Mouse (Mus musculus): ENCODE measurements around the gene Hexim2. TPM values are rescaled to one million over a fixed set of nuclear protein-coding genes. Genes with fewer than 3 reads are reported as not detected.

Gene Hexim2
- polyA plus RNA-seq, 1 experiment, result 5.7 TPM

- 78% methylated on average over 11 of the region's 11 CpGs for WGBS
- H3K4me1 ChIP-seq (ENCODE audit: control insufficient read depth, insufficient read depth, low read length), result no peaks in the 10 kb centered on the region; the same call in 1 of the 2 replicates
- no peak overlapping the region for H3K4me3 ChIP-seq (replicated peaks; ENCODE audit: control insufficient read depth, low read depth, low read length)
- H3K27ac ChIP-seq (ENCODE audit: control insufficient read depth, insufficient read depth, low read depth, low read length, poor library complexity), result no peak overlapping the region
- TF ChIP-seq CTCF (IDR thresholded peaks at IDR 0.05; ENCODE audit: control insufficient read depth, insufficient read depth, low read length), result no peak
- no peak for TF ChIP-seq POLR2A (IDR thresholded peaks at IDR 0.05; ENCODE audit: borderline replicate concordance, control insufficient read depth, low read depth, low read length)
These were observed 28.5 kb downstream of the Hexim2 start for GRCm38 (mm10) chr11:103160738-103161137.

- WGBS, result 76% methylated on average over 7 of the region's 7 CpGs
- no peak for TF ChIP-seq POLR2A (IDR thresholded peaks at IDR 0.05; ENCODE audit: borderline replicate concordance, control insufficient read depth, low read depth, low read length)
- no peak for TF ChIP-seq CTCF (IDR thresholded peaks at IDR 0.05; ENCODE audit: control insufficient read depth, insufficient read depth, low read length)
- H3K4me1 ChIP-seq (ENCODE audit: control insufficient read depth, insufficient read depth, low read length), result no peaks in the 10 kb centered on the region; the same call in 1 of the 2 replicates
- H3K27ac ChIP-seq (ENCODE audit: control insufficient read depth, insufficient read depth, low read depth, low read length, poor library complexity), result no peak overlapping the region
- H3K4me3 ChIP-seq (replicated peaks; ENCODE audit: control insufficient read depth, low read depth, low read length), result no peak overlapping the region
These were observed 29.2 kb downstream of the Hexim2 start for GRCm38 (mm10) chr11:103161449-103161848.

- 83% methylated on average over 5 of the region's 5 CpGs for WGBS
- no peak overlapping the region for H3K27ac ChIP-seq (ENCODE audit: control insufficient read depth, insufficient read depth, low read depth, low read length, poor library complexity)
- TF ChIP-seq CTCF (IDR thresholded peaks at IDR 0.05; ENCODE audit: control insufficient read depth, insufficient read depth, low read length) (peak; percentile 44), POLR2A (IDR thresholded peaks at IDR 0.05; ENCODE audit: borderline replicate concordance, control insufficient read depth, low read depth, low read length) (no peak)
- H3K4me3 ChIP-seq (replicated peaks; ENCODE audit: control insufficient read depth, low read depth, low read length), result no peak overlapping the region
- H3K4me1 ChIP-seq (ENCODE audit: control insufficient read depth, insufficient read depth, low read length), result no peaks in the 10 kb centered on the region; the same call in 1 of the 2 replicates
These were observed 29.9 kb downstream of the Hexim2 start for GRCm38 (mm10) chr11:103162132-103162531.

- no peak for TF ChIP-seq CTCF (IDR thresholded peaks at IDR 0.05; ENCODE audit: control insufficient read depth, insufficient read depth, low read length)
- no peak for TF ChIP-seq POLR2A (IDR thresholded peaks at IDR 0.05; ENCODE audit: borderline replicate concordance, control insufficient read depth, low read depth, low read length)
- 48% methylated on average over 10 of the region's 10 CpGs for WGBS
- Histone ChIP-seq H3K4me1 (ENCODE audit: control insufficient read depth, insufficient read depth, low read length) (no peaks in the 10 kb centered on the region; the same call in 1 of the 2 replicates), H3K4me3 (replicated peaks; ENCODE audit: control insufficient read depth, low read depth, low read length) (no peak overlapping the region), H3K27ac (ENCODE audit: control insufficient read depth, insufficient read depth, low read depth, low read length, poor library complexity) (no peak overlapping the region)
These were observed 32.2 kb downstream of the Hexim2 start for GRCm38 (mm10) chr11:103164391-103164790.

- WGBS, result 16% methylated on average over 9 of the region's 9 CpGs
- peaks cover 2% of the 10 kb centered on the region; the same call in 1 of the 2 replicates for H3K4me1 ChIP-seq (ENCODE audit: control insufficient read depth, insufficient read depth, low read length)
- TF ChIP-seq POLR2A (IDR thresholded peaks at IDR 0.05; ENCODE audit: borderline replicate concordance, control insufficient read depth, low read depth, low read length) (no peak), CTCF (IDR thresholded peaks at IDR 0.05; ENCODE audit: control insufficient read depth, insufficient read depth, low read length) (peak; percentile 98)
- H3K4me3 ChIP-seq (replicated peaks; ENCODE audit: control insufficient read depth, low read depth, low read length), result no peak overlapping the region
- no peak overlapping the region for H3K27ac ChIP-seq (ENCODE audit: control insufficient read depth, insufficient read depth, low read depth, low read length, poor library complexity)
These were observed 36.6 kb downstream of the Hexim2 start for GRCm38 (mm10) chr11:103168690-103169390.

GRCm38 (mm10) chr11:103169664-103170063 is 37.4 kb downstream of the Hexim2 start:
- peaks cover 4% of the 10 kb centered on the region for H3K4me1 ChIP-seq (ENCODE audit: control insufficient read depth, insufficient read depth, low read length)
- 74% methylated on average over 5 of the region's 5 CpGs for WGBS
- no peak for TF ChIP-seq CTCF (IDR thresholded peaks at IDR 0.05; ENCODE audit: control insufficient read depth, insufficient read depth, low read length)
- no peak overlapping the region for H3K27ac ChIP-seq (ENCODE audit: control insufficient read depth, insufficient read depth, low read depth, low read length, poor library complexity)
- H3K4me3 ChIP-seq (replicated peaks; ENCODE audit: control insufficient read depth, low read depth, low read length), result no peak overlapping the region

- Histone ChIP-seq H3K4me3 (replicated peaks; ENCODE audit: control insufficient read depth, low read depth, low read length) (peak overlapping the region; percentile 36), H3K27ac (ENCODE audit: control insufficient read depth, insufficient read depth, low read depth, low read length, poor library complexity) (peak overlapping the region; percentile 96), H3K4me1 (ENCODE audit: control insufficient read depth, insufficient read depth, low read length) (peaks cover 4% of the 10 kb centered on the region)
- 29% methylated on average over 3 of the region's 3 CpGs for WGBS
- TF ChIP-seq POLR2A (IDR thresholded peaks at IDR 0.05; ENCODE audit: borderline replicate concordance, control insufficient read depth, low read depth, low read length) (no peak), CTCF (IDR thresholded peaks at IDR 0.05; ENCODE audit: control insufficient read depth, insufficient read depth, low read length) (no peak)
These were observed 37.9 kb downstream of the Hexim2 start for GRCm38 (mm10) chr11:103170111-103170493.

GRCm38 (mm10) chr11:103170494-103171285 is 38.5 kb downstream of the Hexim2 start, which contains the start of gene Fmnl1:
Gene Fmnl1 (plus strand): TSS chr11:103171107.
- Histone ChIP-seq H3K4me1 (ENCODE audit: control insufficient read depth, insufficient read depth, low read length) (peaks cover 5% of the 10 kb centered on the region), H3K4me3 (replicated peaks; ENCODE audit: control insufficient read depth, low read depth, low read length) (peak within 1 kb of the TSS; percentile 82), H3K27ac (ENCODE audit: control insufficient read depth, insufficient read depth, low read depth, low read length, poor library complexity) (peak within 1 kb of the TSS; percentile 96)
- WGBS, result 1% methylated on average over 84 of the region's 84 CpGs
- TF ChIP-seq POLR2A (IDR thresholded peaks at IDR 0.05; ENCODE audit: borderline replicate concordance, control insufficient read depth, low read depth, low read length) (peak; percentile 61; the same call in 1 of the 2 replicates), CTCF (IDR thresholded peaks at IDR 0.05; ENCODE audit: control insufficient read depth, insufficient read depth, low read length) (no peak)

Data from bone marrow, adult 2 months (tissue).